ENCODE assay signal across 15 mouse cellular contexts in genomic region chr1:169895686-169896085, GRCm38 (mm10). TPM values are rescaled to one million over a fixed set of nuclear protein-coding genes. Genes with fewer than 3 reads are reported as not detected.
"Had no signal": no experiment of that assay in that cellular context is flagged by ENCODE, and none has a peak within 500 bp of the region (broad histone marks: within the 10 kb centered on the region; RNA-seq: fewer than 3 reads in every experiment).

No protein-coding gene starts in this region.

- H3K27ac ChIP-seq: limb, embryonic 13.5 days; liver, embryonic 14.5 days; midbrain, embryonic 10.5 days; neural tube, embryonic 12.5 days; stomach, postnatal 0 days had no signal

- H3K4me3 ChIP-seq: limb, embryonic 13.5 days; midbrain, embryonic 10.5 days; myocyte; neural tube, embryonic 12.5 days had no signal

- DNase-seq: kidney, adult 2 months; kidney, postnatal 36 days; lung, adult 18-20 months; lung, postnatal 4 days; midbrain, embryonic 14.5 days; thymus, postnatal 4 days had no signal

RNA-seq across cellular contexts. Expression of gene Ccdc190, which starts 32.8 kb away (rescaled TPM):
- total RNA-seq: liver, adult 2 months; megakaryocyte, adult 5-6 weeks; neutrophil, adult 5-6 weeks had no signal
